Mouse (Mus musculus): ENCODE results near the gene Tbl1xr1.

Gene Tbl1xr1

DNA sequence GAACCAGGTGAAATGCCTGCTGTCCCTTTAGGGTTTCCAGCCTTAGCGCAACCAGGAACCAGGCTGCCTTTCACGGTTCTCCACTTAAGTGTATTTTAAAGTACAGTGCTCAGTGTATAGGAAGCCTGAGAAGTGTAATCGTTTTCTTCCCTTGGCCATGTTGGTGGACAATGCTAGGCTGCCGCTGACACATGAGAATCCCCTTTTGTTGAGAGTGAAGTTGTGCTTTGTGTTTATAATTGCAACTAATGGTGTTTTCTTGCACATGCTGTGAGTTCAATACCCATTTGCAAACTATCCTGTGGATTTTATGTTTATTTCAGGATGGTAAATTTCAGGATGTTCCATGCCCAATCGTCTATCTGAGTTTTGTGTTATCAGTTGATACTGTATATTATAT is 146.6 kb downstream of the Tbl1xr1 start:
- DNase-seq: no peak

DNA sequence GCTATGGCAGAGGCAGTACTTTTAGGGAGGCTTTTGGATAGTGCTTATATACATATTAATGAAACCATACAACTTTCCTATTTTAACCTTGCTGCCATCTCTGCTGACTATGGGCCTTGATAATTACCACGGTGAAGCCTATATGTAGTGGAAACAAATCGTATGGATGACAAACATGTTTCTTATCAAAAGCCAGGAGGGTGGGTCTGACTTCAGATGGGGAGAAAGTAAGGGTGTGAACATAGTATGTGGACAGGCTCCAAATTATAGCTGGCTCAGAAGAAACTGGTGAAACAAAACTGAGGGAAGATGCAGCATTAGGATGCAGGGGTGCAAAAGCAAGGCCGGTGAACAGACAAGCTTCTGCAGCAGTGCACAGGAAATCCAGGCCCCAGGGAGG is 151.6 kb downstream of the Tbl1xr1 start:
- DNase-seq: no peak

DNA sequence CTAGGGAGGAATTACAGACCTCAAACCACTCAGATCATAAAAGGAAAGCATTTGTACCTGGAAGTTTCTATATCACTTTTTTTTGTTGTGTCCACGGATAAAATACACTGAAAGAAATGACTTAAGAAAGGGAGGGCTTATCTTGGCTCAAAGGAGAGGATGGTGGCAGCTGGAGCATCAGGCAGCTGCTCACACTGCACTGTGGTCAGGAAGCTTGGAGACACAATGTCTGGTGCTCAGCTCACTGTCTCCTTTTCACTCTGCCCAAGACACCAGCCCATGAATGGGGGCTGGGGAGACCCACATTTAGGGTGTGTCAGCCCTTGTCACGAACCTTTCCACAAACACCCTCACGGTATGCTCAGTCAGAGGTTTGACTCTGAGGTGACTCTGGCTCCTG is 154.2 kb downstream of the Tbl1xr1 start:
- no peak for DNase-seq

DNA sequence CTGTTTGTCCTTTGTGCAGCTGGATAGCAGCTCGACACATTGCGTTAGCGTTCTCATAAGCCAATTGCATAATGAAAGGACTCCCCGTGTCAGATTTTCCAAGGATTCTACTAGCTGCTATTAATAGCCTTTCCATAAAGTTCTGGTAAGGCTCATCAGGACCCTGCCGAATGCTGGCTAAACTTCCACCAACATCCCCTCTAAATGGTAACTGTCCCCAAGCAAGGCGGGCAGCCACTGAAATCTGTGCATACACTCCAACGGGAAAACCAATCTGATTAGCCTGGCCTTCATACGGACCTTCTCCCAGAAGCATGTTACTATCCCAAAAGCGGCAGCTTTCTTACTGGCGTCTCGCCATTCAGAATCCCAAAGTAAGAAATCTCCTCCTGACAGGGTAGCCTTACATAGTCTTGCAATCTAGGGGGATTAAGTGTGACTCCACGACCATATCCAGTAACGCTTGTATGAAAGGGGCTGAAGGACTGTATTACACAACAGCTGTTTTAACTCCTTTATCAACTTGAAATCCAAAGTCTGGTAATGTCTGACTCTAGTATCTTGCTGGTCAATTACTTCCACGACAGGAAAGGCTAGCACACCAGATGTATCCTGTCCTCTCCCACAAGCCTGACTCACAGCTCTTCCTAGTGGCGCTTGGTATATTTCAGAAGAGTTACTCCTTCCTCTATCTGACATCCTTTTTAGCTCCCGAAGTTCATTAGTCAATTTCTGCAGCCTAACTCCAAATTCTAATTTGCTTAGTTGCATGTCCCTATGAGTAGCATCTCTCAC is 161.9 kb downstream of the Tbl1xr1 start:
- DNase-seq: peak; percentile 9 to 18
